Mouse (Mus musculus) spleen, adult 2 months (tissue): ENCODE results near the gene Scml4. TPM values are rescaled to one million over a fixed set of nuclear protein-coding genes. Genes with fewer than 3 reads are reported as not detected.

Experiments used
- DNase-seq, 2 experiments: peaks; one replicate each; pipeline versions ENCODE4 v3.0.0 to v3.0.0-alpha.2; 2012 to 2021; ENCODE audit warnings: low spot score in 2 of 2, low read depth in 1 of 2
- H3K27ac ChIP-seq: fragments of 200-500 bp; 2 replicates; pipeline ENCODE4 v1.5.1; 2012; ENCODE audit warnings: low read length, inconsistent platforms; ENCODE audit not compliant: insufficient read depth
- H3K27me3 ChIP-seq: fragments of 200-500 bp; 2 replicates; pipeline ENCODE4 v1.6.1; 2012; ENCODE audit warnings: mild to moderate bottlenecking, moderate library complexity, low read length, inconsistent platforms; ENCODE audit not compliant: control insufficient read depth, insufficient read depth
- H3K36me3 ChIP-seq: fragments of 200-500 bp; 2 replicates; pipeline ENCODE4 v1.6.1; 2012; ENCODE audit warnings: mild to moderate bottlenecking, low read length, inconsistent platforms; ENCODE audit not compliant: control insufficient read depth, insufficient read depth
- H3K4me1 ChIP-seq: fragments of 200-500 bp; 2 replicates; pipeline ENCODE4 v1.6.1; 2011; ENCODE audit warnings: inconsistent platforms; ENCODE audit not compliant: control insufficient read depth, insufficient read depth, insufficient read length
- H3K4me3 ChIP-seq: fragments of 200-500 bp; 2 replicates; pipeline ENCODE4 v1.5.1; 2011; ENCODE audit warnings: mild to moderate bottlenecking, inconsistent platforms; ENCODE audit not compliant: insufficient read depth, insufficient read length; ENCODE audit errors: extremely low read depth
- CTCF ChIP-seq: fragments of 200-500 bp; IDR thresholded peaks from 2 replicates; pipeline ENCODE4 v1.5.1; 2011; ENCODE audit warnings: mild to moderate bottlenecking, inconsistent platforms; ENCODE audit not compliant: insufficient read depth, insufficient read length, insufficient replicate concordance; ENCODE audit errors: extremely low read depth
- POLR2A ChIP-seq: fragments of 200-500 bp; IDR thresholded peaks from 2 replicates; pipeline ENCODE4 v1.6.1; 2011; ENCODE audit warnings: low read depth, low read length, inconsistent platforms
- WGBS: fragments of 180-500 bp; shearing (Covaris S2); methylation state at CpG from one replicate; pipeline ENCODE4 v1.1.7; 2018; 5-methylcytosine and 5-hydroxymethylcytosine counted together
- polyA plus RNA-seq: library from polyadenylated mRNA; depleted of rRNA; stranded (reverse); fragments of >200 nt; gene quantifications from 2 replicates; pipeline ENCODE4 v1.2.3, GENCODE M21; 2012

Gene Scml4
- polyA plus RNA-seq, 1 experiment = 24.6 TPM

GRCm38 (mm10) chr10:42976577-42976976 lies 116.4 kb downstream of the Scml4 start:
- WGBS = 85% methylated on average over 6 of the region's 6 CpGs
- no peak for TF ChIP-seq CTCF
- no peak for TF ChIP-seq POLR2A
- H3K4me3 ChIP-seq = no peak overlapping the region

GRCm38 (mm10) chr10:42978346-42978745 lies 118.2 kb downstream of the Scml4 start:
- TF ChIP-seq POLR2A (no peak), CTCF (no peak)
- H3K36me3 ChIP-seq = no peaks in the 10 kb centered on the region
- 69% methylated on average over 3 of the region's 3 CpGs for WGBS
- H3K27ac ChIP-seq = no peak overlapping the region
- no peaks in the 10 kb centered on the region for H3K4me1 ChIP-seq
- no peak overlapping the region for H3K4me3 ChIP-seq
- DNase-seq = no peak
- no peaks in the 10 kb centered on the region for H3K27me3 ChIP-seq

More at GRCm38 (mm10) chr10:42976577-42976976, 116.4 kb downstream of the Scml4 start:
- DNase-seq = no peak
- no peaks in the 10 kb centered on the region for H3K4me1 ChIP-seq
- no peak overlapping the region for H3K27ac ChIP-seq
- no peaks in the 10 kb centered on the region; the same call in 1 of the 2 replicates for H3K27me3 ChIP-seq
- no peaks in the 10 kb centered on the region for H3K36me3 ChIP-seq

- Histone ChIP-seq H3K36me3 (no peaks in the 10 kb centered on the region), H3K27me3 (no peaks in the 10 kb centered on the region), H3K4me3 (no peak overlapping the region), H3K27ac (no peak overlapping the region), H3K4me1 (no peaks in the 10 kb centered on the region)
- DNase-seq = no peak
- 80% methylated on average over 7 of the region's 7 CpGs for WGBS
- TF ChIP-seq CTCF (no peak), POLR2A (no peak)
Measured at GRCm38 (mm10) chr10:42980999-42981757, 121.0 kb downstream of the Scml4 start.

GRCm38 (mm10) chr10:42984886-42985285 lies 124.7 kb downstream of the Scml4 start:
- Histone ChIP-seq H3K4me3 (no peak overlapping the region), H3K36me3 (no peaks in the 10 kb centered on the region), H3K4me1 (no peaks in the 10 kb centered on the region), H3K27me3 (no peaks in the 10 kb centered on the region), H3K27ac (no peak overlapping the region)
- WGBS = 79% methylated on average over 4 of the region's 4 CpGs
- TF ChIP-seq POLR2A (no peak), CTCF (no peak)
- DNase-seq = no peak

- Histone ChIP-seq H3K4me1 (no peaks in the 10 kb centered on the region), H3K4me3 (no peak overlapping the region), H3K27ac (no peak overlapping the region), H3K36me3 (no peaks in the 10 kb centered on the region), H3K27me3 (no peaks in the 10 kb centered on the region)
- 23% methylated on average over 6 of the region's 6 CpGs for WGBS
- TF ChIP-seq POLR2A (no peak), CTCF (peak; percentile 52; the same call in 1 of the 2 replicates)
- peak; percentile 21 to 36 for DNase-seq
Measured at GRCm38 (mm10) chr10:42987594-42988052, 127.5 kb downstream of the Scml4 start.

- DNase-seq = no peak
- H3K27me3 ChIP-seq = no peaks in the 10 kb centered on the region
- 79% methylated on average over 15 of the region's 15 CpGs for WGBS
- no peak overlapping the region for H3K4me3 ChIP-seq
- TF ChIP-seq POLR2A (no peak), CTCF (no peak)
- H3K27ac ChIP-seq = no peak overlapping the region
- H3K4me1 ChIP-seq = no peaks in the 10 kb centered on the region
- no peaks in the 10 kb centered on the region for H3K36me3 ChIP-seq
Measured at GRCm38 (mm10) chr10:42988627-42989026, 128.5 kb downstream of the Scml4 start.

- 33% methylated on average over 6 of the region's 6 CpGs for WGBS
- Histone ChIP-seq H3K4me3 (no peak overlapping the region), H3K4me1 (no peaks in the 10 kb centered on the region), H3K36me3 (no peaks in the 10 kb centered on the region), H3K27ac (no peak overlapping the region), H3K27me3 (no peaks in the 10 kb centered on the region)
- peak; percentile 45 to 61 for DNase-seq
- TF ChIP-seq POLR2A (no peak), CTCF (peak; percentile 60; the same call in 1 of the 2 replicates)
Measured at GRCm38 (mm10) chr10:42989910-42990309, 129.7 kb downstream of the Scml4 start.
